Mouse (Mus musculus) embryonic facial prominence, embryonic 14.5 days (tissue): ENCODE measurements around the gene Dot1l. TPM values are rescaled to one million over a fixed set of nuclear protein-coding genes. Genes with fewer than 3 reads are reported as not detected.

Experiments used
- ATAC-seq: fragments of 200-750 bp; cut with Nextera tagmentation; 2 replicates; pipeline ENCODE4 v1.8.0; 2017; ENCODE audit warnings: low read depth, moderate number of reproducible peaks, moderate TSS enrichment
- DNase-seq: peaks from one replicate; pipeline ENCODE4 v3.0.0-alpha.2; 2015; ENCODE audit warnings: low spot score
- H3K27ac ChIP-seq: fragments of 300-500 bp; sonication (generic); replicated peaks from 2 replicates; pipeline ENCODE4 v1.5.1; 2014; ENCODE audit warnings: low read depth, mild to moderate bottlenecking, low read length, moderate library complexity
- H3K27me3 ChIP-seq: fragments of 300-500 bp; sonication (generic); replicated peaks from 2 replicates; pipeline ENCODE4 v1.6.1; 2014; ENCODE audit warnings: low read length; ENCODE audit not compliant: control insufficient read depth, insufficient read depth
- H3K36me3 ChIP-seq: fragments of 300-500 bp; sonication (generic); 2 replicates; pipeline ENCODE4 v1.6.1; 2014; ENCODE audit warnings: low read length, mixed read lengths; ENCODE audit not compliant: control insufficient read depth, insufficient read depth
- H3K4me1 ChIP-seq: fragments of 300-500 bp; sonication (generic); 2 replicates; pipeline ENCODE4 v1.6.1; 2014; ENCODE audit warnings: antibody characterized with exemption, low read length; ENCODE audit not compliant: control insufficient read depth, insufficient read depth
- H3K4me2 ChIP-seq: fragments of 300-500 bp; sonication (generic); 2 replicates; pipeline ENCODE4 v1.6.1; 2014; ENCODE audit warnings: low read depth, mild to moderate bottlenecking, low read length, moderate library complexity, mixed read lengths
- H3K4me3 ChIP-seq: fragments of 300-500 bp; sonication (generic); 2 replicates; pipeline ENCODE4 v1.5.1; 2014; ENCODE audit warnings: low read depth, mild to moderate bottlenecking, low read length
- H3K9ac ChIP-seq: fragments of 300-500 bp; sonication (generic); 2 replicates; pipeline ENCODE4 v1.6.1; 2014; ENCODE audit warnings: low read depth, mild to moderate bottlenecking, low read length, moderate library complexity, mixed read lengths
- H3K9me3 ChIP-seq: fragments of 300-500 bp; sonication (generic); 2 replicates; pipeline ENCODE4 v1.6.1; 2016; ENCODE audit warnings: low read length; ENCODE audit not compliant: control insufficient read depth
- WGBS: fragments of 180-500 bp; shearing (Covaris S2); extraction: QIAGEN DNeasy Blood & Tissue Kit; methylation state at CpG from one replicate; pipeline ENCODE4 v1.1.7; 2014; 5-methylcytosine and 5-hydroxymethylcytosine counted together
- microRNA counts: library from miRNA; unstranded; fragments of <30 nt; microRNA quantifications from one replicate; lab custom pipeline; 2017
- microRNA-seq: library from miRNA; unstranded; fragments of <30 nt; microRNA quantifications from one replicate; pipeline ENCODE4, GENCODE M21; 2016; ENCODE audit warnings: borderline number of aligned reads
- polyA plus RNA-seq: library from polyadenylated mRNA; unstranded; fragments of >200 nt; fragmentation: Nextera tagmentation; extraction: Ambion mirVana; gene quantifications from 2 replicates; pipeline ENCODE4 v1.2.1, GENCODE M21; 2014

Gene Dot1l
- polyA plus RNA-seq, 1 experiment from 2014 or later = 21.5 TPM

DNA sequence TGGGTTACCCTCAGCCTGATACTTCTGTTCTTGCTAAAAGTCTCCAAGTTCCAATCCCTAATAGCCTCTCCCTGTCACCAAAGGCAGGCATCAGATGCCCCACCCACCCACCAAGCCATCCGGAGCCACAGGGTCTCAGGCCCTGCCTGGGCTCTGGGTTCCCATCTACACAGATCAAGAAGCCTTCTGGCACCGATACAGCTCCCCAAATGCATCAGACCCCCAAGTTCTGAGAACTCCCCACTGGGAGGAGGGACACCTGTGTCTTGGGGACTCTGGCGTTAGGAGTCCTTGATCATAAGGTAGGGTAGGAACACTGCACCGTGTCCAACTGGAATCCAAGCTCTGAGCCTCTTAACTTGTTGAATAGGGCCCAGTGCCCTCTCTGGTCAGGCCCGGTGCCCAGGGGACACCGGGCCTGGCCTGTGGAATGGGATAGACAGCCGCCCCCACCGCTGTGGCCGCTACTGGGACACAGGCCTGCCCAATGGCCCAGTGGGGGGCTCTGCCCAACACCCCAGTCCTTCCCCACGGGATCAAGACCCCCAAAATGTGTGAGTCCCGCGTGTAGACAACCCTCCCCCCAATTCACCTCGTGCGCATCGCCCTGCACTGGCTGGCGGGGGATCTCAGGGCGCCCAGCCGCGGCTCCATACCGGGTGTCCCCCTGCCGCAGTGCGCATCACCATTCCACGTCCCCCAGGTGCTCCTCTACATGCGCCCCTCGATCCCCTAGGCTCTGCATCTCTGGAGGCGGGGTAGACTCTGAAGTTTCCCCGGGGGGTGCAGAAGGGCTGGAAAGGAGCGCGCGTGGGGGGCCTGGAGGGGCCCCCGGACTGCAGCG is 88.3 kb downstream of the Dot1l start:
- no peaks in the 10 kb centered on the region for H3K9me3 ChIP-seq
- ATAC-seq = no peak
- H3K4me1 ChIP-seq = no peaks in the 10 kb centered on the region
- 23% methylated on average over 14 of the region's 32 CpGs for WGBS
- H3K36me3 ChIP-seq = no peaks in the 10 kb centered on the region
- no peak for DNase-seq
- H3K27ac ChIP-seq = no peak overlapping the region
- H3K4me2 ChIP-seq = peak overlapping the region; percentile 96
- H3K4me3 ChIP-seq = peak overlapping the region; percentile 53
- peaks cover 37% of the 10 kb centered on the region for H3K27me3 ChIP-seq
- peak overlapping the region; percentile 68 for H3K9ac ChIP-seq

- H3K4me3 ChIP-seq = peak within 1 kb of the TSS; percentile 53
- H3K4me1 ChIP-seq = no peaks in the 10 kb centered on the region
- DNase-seq (peak; percentile 30), ATAC-seq (0 out of 2 replicates have a peak, but pooled peaks have one; percentile 33)
- H3K9ac ChIP-seq = peak within 1 kb of the TSS; percentile 68
- WGBS = 5% methylated on average over 24 of the region's 51 CpGs
- H3K4me2 ChIP-seq = peak within 1 kb of the TSS; percentile 96
- no peak within 1 kb of the TSS for H3K27ac ChIP-seq
- H3K27me3 ChIP-seq = peaks cover 37% of the 10 kb centered on the region
- no peaks in the 10 kb centered on the region for H3K36me3 ChIP-seq
- H3K9me3 ChIP-seq = no peaks in the 10 kb centered on the region
These were observed 89.0 kb downstream of the Dot1l start, which contains the start of gene Lingo3 for GRCm38 (mm10) chr10:80843931-80844547. Gene Lingo3 (minus strand): TSS chr10:80844039.

MicroRNA genes within 50 kb of the gene (microRNA counts, 519-probe panel; counts per million panel counts)
- 19.3 counts per million for microRNA mmu-miR-1982 (lab: Ali Mortazavi, UCI)

Small RNAs within 50 kb of the gene (microRNA-seq; reads per million reads assigned to microRNA genes)
- gene Mir1982 = 3.8 reads per million, percentile 18 among the genes with 10 or more reads in this experiment

Other genes with a start within 250 kb of the Dot1l start
- gene Atp8b3, start 216.1 kb upstream of the Dot1l start, polyA plus RNA-seq = 0.13 and 0.24 TPM in 2 replicates
- gene Rexo1, start 193.6 kb upstream of the Dot1l start, polyA plus RNA-seq = 22.6 and 26.2 TPM in 2 replicates
- gene Klf16, start 177.9 kb upstream of the Dot1l start, polyA plus RNA-seq = 9.7 and 9.9 TPM in 2 replicates
- 115 and 124 TPM in 2 replicates for gene Abhd17a, start 164.9 kb upstream of the Dot1l start, polyA plus RNA-seq
- gene Scamp4, start 152.3 kb upstream of the Dot1l start, polyA plus RNA-seq = 84.6 and 96.3 TPM in 2 replicates
- gene Adat3, start 152.3 kb upstream of the Dot1l start, polyA plus RNA-seq = 6.1 and 6.2 TPM in 2 replicates
- 1.9 and 2.5 TPM in 2 replicates for gene Gm49322, start 149.2 kb upstream of the Dot1l start, polyA plus RNA-seq
- 104 and 125 TPM in 2 replicates for gene Csnk1g2, start 132.4 kb upstream of the Dot1l start, polyA plus RNA-seq
- gene Btbd2, start 98.1 kb upstream of the Dot1l start, polyA plus RNA-seq = 71.6 and 81.2 TPM in 2 replicates
- gene Mknk2, start 77.1 kb upstream of the Dot1l start, polyA plus RNA-seq = 84.6 and 86.7 TPM in 2 replicates
- gene Mob3a, start 53.2 kb upstream of the Dot1l start, polyA plus RNA-seq = 31.2 and 37.0 TPM in 2 replicates
- gene Izumo4, start 53.0 kb upstream of the Dot1l start, polyA plus RNA-seq = 10.3 and 14.4 TPM in 2 replicates
- 67.6 and 75.8 TPM in 2 replicates for gene Ap3d1, start 12.9 kb upstream of the Dot1l start, polyA plus RNA-seq
- 69.6 TPM in 2 replicates for gene Sf3a2, start 43.0 kb downstream of the Dot1l start, polyA plus RNA-seq
- 102 and 111 TPM in 2 replicates for gene Plekhj1, start 43.4 kb downstream of the Dot1l start, polyA plus RNA-seq
- 0.13 TPM in 1 of 2 replicates, not detected in the other for gene Amh, start 50.0 kb downstream of the Dot1l start, polyA plus RNA-seq
- gene Jsrp1, start 58.3 kb downstream of the Dot1l start, polyA plus RNA-seq = 13.0 and 20.3 TPM in 2 replicates
- 1,606 and 1,697 TPM in 2 replicates for gene Oaz1, start 71.5 kb downstream of the Dot1l start, polyA plus RNA-seq
- gene Lingo3, start 88.8 kb downstream of the Dot1l start, polyA plus RNA-seq = 1.2 and 1.3 TPM in 2 replicates
- gene Lsm7, start 100.0 kb downstream of the Dot1l start, polyA plus RNA-seq = 303 and 331 TPM in 2 replicates
- 37.6 and 40.8 TPM in 2 replicates for gene Sppl2b, start 100.1 kb downstream of the Dot1l start, polyA plus RNA-seq
- 0.06 and 0.08 TPM in 2 replicates for gene Tmprss9, start 116.6 kb downstream of the Dot1l start, polyA plus RNA-seq
- 325 and 348 TPM in 2 replicates for gene Timm13, start 145.8 kb downstream of the Dot1l start, polyA plus RNA-seq
- 21.6 and 22.9 TPM in 2 replicates for gene Lmnb2, start 163.0 kb downstream of the Dot1l start, polyA plus RNA-seq
- 35.5 and 39.9 TPM in 2 replicates for gene Gadd45b, start 174.9 kb downstream of the Dot1l start, polyA plus RNA-seq